Mouse (Mus musculus): ENCODE results near the gene Vwa8. TPM values are rescaled to one million over a fixed set of nuclear protein-coding genes. Genes with fewer than 3 reads are reported as not detected.

Vwa8 gene
- polyA plus RNA-seq, 1 experiment from 2014 or later, result 7.6 TPM

GRCm38 (mm10) chr14:79021725-79022124 lies 172.9 kb downstream of the Vwa8 start:
- Histone ChIP-seq H3K9me3 (no peaks in the 10 kb centered on the region), H3K27ac (no peak overlapping the region), H3K4me1 (replicated peaks) (peaks cover 20% of the 10 kb centered on the region), H3K27me3 (ENCODE audit: insufficient read depth, poor library complexity, severe bottlenecking) (no peaks in the 10 kb centered on the region), H3K36me3 (no peaks in the 10 kb centered on the region), H3K4me3 (no peak overlapping the region)
- DNase-seq (ENCODE audit: low spot score), result no peak
- WGBS, result 55% methylated on average over 7 of the region's 7 CpGs

GRCm38 (mm10) chr14:79028996-79029575 lies 180.2 kb downstream of the Vwa8 start:
- no peak for DNase-seq (ENCODE audit: low spot score)
- Histone ChIP-seq H3K4me3 (no peak overlapping the region), H3K9me3 (no peaks in the 10 kb centered on the region), H3K27ac (no peak overlapping the region), H3K36me3 (no peaks in the 10 kb centered on the region), H3K4me1 (replicated peaks) (peaks cover 7% of the 10 kb centered on the region), H3K27me3 (ENCODE audit: insufficient read depth, poor library complexity, severe bottlenecking) (no peaks in the 10 kb centered on the region)
- 93% methylated on average over 3 of the region's 3 CpGs for WGBS

GRCm38 (mm10) chr14:79030715-79031114 lies 181.9 kb downstream of the Vwa8 start:
- Histone ChIP-seq H3K27ac (no peak overlapping the region), H3K27me3 (ENCODE audit: insufficient read depth, poor library complexity, severe bottlenecking) (no peaks in the 10 kb centered on the region), H3K4me3 (no peak overlapping the region), H3K9me3 (no peaks in the 10 kb centered on the region), H3K36me3 (no peaks in the 10 kb centered on the region), H3K4me1 (replicated peaks) (peaks cover 21% of the 10 kb centered on the region)
- 91% methylated on average over 3 of the region's 3 CpGs for WGBS
- DNase-seq (ENCODE audit: low spot score), result no peak

GRCm38 (mm10) chr14:79031230-79031740 lies 182.4 kb downstream of the Vwa8 start:
- WGBS, result 91% methylated on average over 8 of the region's 8 CpGs
- Histone ChIP-seq H3K27me3 (ENCODE audit: insufficient read depth, poor library complexity, severe bottlenecking) (no peaks in the 10 kb centered on the region), H3K4me1 (replicated peaks) (peaks cover 22% of the 10 kb centered on the region), H3K36me3 (no peaks in the 10 kb centered on the region), H3K9me3 (no peaks in the 10 kb centered on the region), H3K4me3 (no peak overlapping the region), H3K27ac (no peak overlapping the region)
- no peak for DNase-seq (ENCODE audit: low spot score)

- Histone ChIP-seq H3K27ac (0 out of 2 replicates have a peak overlapping the region, but pooled peaks have one; percentile 12), H3K9me3 (no peaks in the 10 kb centered on the region), H3K4me3 (no peak overlapping the region), H3K4me1 (replicated peaks) (peaks cover 22% of the 10 kb centered on the region), H3K27me3 (ENCODE audit: insufficient read depth, poor library complexity, severe bottlenecking) (no peaks in the 10 kb centered on the region), H3K36me3 (no peaks in the 10 kb centered on the region)
- DNase-seq (ENCODE audit: low spot score), result no peak
- 58% methylated on average over 6 of the region's 6 CpGs for WGBS
Measured at GRCm38 (mm10) chr14:79033396-79033795, 184.5 kb downstream of the Vwa8 start.

- H3K4me1 ChIP-seq (replicated peaks), result peaks cover 22% of the 10 kb centered on the region
- no peaks in the 10 kb centered on the region for H3K36me3 ChIP-seq
- H3K27ac ChIP-seq, result peak overlapping the region; percentile 23
- H3K27me3 ChIP-seq (ENCODE audit: insufficient read depth, poor library complexity, severe bottlenecking), result no peaks in the 10 kb centered on the region
- no peaks in the 10 kb centered on the region for H3K9me3 ChIP-seq
- 65% methylated on average over 9 of the region's 9 CpGs for WGBS
- no peak overlapping the region for H3K4me3 ChIP-seq
- DNase-seq (ENCODE audit: low spot score), result no peak
Measured at GRCm38 (mm10) chr14:79034511-79034913, 185.7 kb downstream of the Vwa8 start.

- no peaks in the 10 kb centered on the region for H3K36me3 ChIP-seq
- H3K4me1 ChIP-seq (replicated peaks), result peaks cover 22% of the 10 kb centered on the region
- WGBS, result 83% methylated on average over 9 of the region's 9 CpGs
- H3K4me3 ChIP-seq, result no peak overlapping the region
- no peaks in the 10 kb centered on the region for H3K27me3 ChIP-seq (ENCODE audit: insufficient read depth, poor library complexity, severe bottlenecking)
- peak overlapping the region; percentile 62; the same call in 1 of the 2 replicates for H3K27ac ChIP-seq
- H3K9me3 ChIP-seq, result no peaks in the 10 kb centered on the region
- DNase-seq (ENCODE audit: low spot score), result no peak
Measured at GRCm38 (mm10) chr14:79035575-79035974, 186.7 kb downstream of the Vwa8 start.

GRCm38 (mm10) chr14:79047186-79047585 lies 198.3 kb downstream of the Vwa8 start:
- no peaks in the 10 kb centered on the region for H3K36me3 ChIP-seq
- no peak for DNase-seq (ENCODE audit: low spot score)
- H3K9me3 ChIP-seq, result no peaks in the 10 kb centered on the region
- H3K27me3 ChIP-seq (ENCODE audit: insufficient read depth, poor library complexity, severe bottlenecking), result no peaks in the 10 kb centered on the region
- no peak overlapping the region for H3K27ac ChIP-seq
- H3K4me1 ChIP-seq (replicated peaks), result no peaks in the 10 kb centered on the region
- WGBS, result 78% methylated on average over 2 of the region's 2 CpGs
- no peak overlapping the region for H3K4me3 ChIP-seq

GRCm38 (mm10) chr14:79047956-79048355 lies 199.1 kb downstream of the Vwa8 start:
- DNase-seq (ENCODE audit: low spot score), result no peak
- Histone ChIP-seq H3K9me3 (no peaks in the 10 kb centered on the region), H3K4me1 (replicated peaks) (no peaks in the 10 kb centered on the region), H3K36me3 (no peaks in the 10 kb centered on the region), H3K4me3 (no peak overlapping the region), H3K27ac (no peak overlapping the region), H3K27me3 (ENCODE audit: insufficient read depth, poor library complexity, severe bottlenecking) (no peaks in the 10 kb centered on the region)
- 88% methylated on average over 6 of the region's 6 CpGs for WGBS

- Histone ChIP-seq H3K27me3 (ENCODE audit: insufficient read depth, poor library complexity, severe bottlenecking) (no peaks in the 10 kb centered on the region), H3K36me3 (no peaks in the 10 kb centered on the region), H3K4me1 (replicated peaks) (no peaks in the 10 kb centered on the region), H3K4me3 (no peak overlapping the region), H3K27ac (no peak overlapping the region), H3K9me3 (no peaks in the 10 kb centered on the region)
- 80% methylated on average over 11 of the region's 11 CpGs for WGBS
- no peak for DNase-seq (ENCODE audit: low spot score)
Measured at GRCm38 (mm10) chr14:79049544-79049943, 200.7 kb downstream of the Vwa8 start.

GRCm38 (mm10) chr14:79065636-79066035 lies 216.8 kb downstream of the Vwa8 start:
- Histone ChIP-seq H3K36me3 (no peaks in the 10 kb centered on the region), H3K4me3 (no peak overlapping the region), H3K27me3 (ENCODE audit: insufficient read depth, poor library complexity, severe bottlenecking) (no peaks in the 10 kb centered on the region), H3K27ac (no peak overlapping the region), H3K4me1 (replicated peaks) (no peaks in the 10 kb centered on the region), H3K9me3 (no peaks in the 10 kb centered on the region)
- no peak for DNase-seq (ENCODE audit: low spot score)
- 91% methylated on average over 3 of the region's 3 CpGs for WGBS

- 90% methylated on average over 1 of the region's 1 CpGs for WGBS
- no peak for DNase-seq (ENCODE audit: low spot score)
Measured at GRCm38 (mm10) chr14:79069515-79069914, 220.7 kb downstream of the Vwa8 start.

GRCm38 (mm10) chr14:79074786-79075185 lies 225.9 kb downstream of the Vwa8 start:
- H3K9me3 ChIP-seq, result no peaks in the 10 kb centered on the region

More at GRCm38 (mm10) chr14:79069515-79069914, 220.7 kb downstream of the Vwa8 start:
- no peaks in the 10 kb centered on the region for H3K36me3 ChIP-seq
- no peaks in the 10 kb centered on the region for H3K4me1 ChIP-seq (replicated peaks)
- no peak overlapping the region for H3K27ac ChIP-seq
- H3K27me3 ChIP-seq (ENCODE audit: insufficient read depth, poor library complexity, severe bottlenecking), result no peaks in the 10 kb centered on the region
- H3K4me3 ChIP-seq, result no peak overlapping the region
- H3K9me3 ChIP-seq, result no peaks in the 10 kb centered on the region

More at GRCm38 (mm10) chr14:79074786-79075185, 225.9 kb downstream of the Vwa8 start:
- WGBS, result 91% methylated on average over 8 of the region's 8 CpGs
- Histone ChIP-seq H3K4me1 (replicated peaks) (no peaks in the 10 kb centered on the region), H3K4me3 (no peak overlapping the region), H3K27ac (no peak overlapping the region), H3K36me3 (no peaks in the 10 kb centered on the region), H3K27me3 (ENCODE audit: insufficient read depth, poor library complexity, severe bottlenecking) (no peaks in the 10 kb centered on the region)
- no peak for DNase-seq (ENCODE audit: low spot score)

Data from hindbrain, embryonic 10.5 days (tissue).